Mouse (Mus musculus) lung, postnatal 0 days (tissue): ENCODE measurements around the gene Kdm4b. TPM values are rescaled to one million over a fixed set of nuclear protein-coding genes. Genes with fewer than 3 reads are reported as not detected.

Experiments used
- ATAC-seq: fragments of 200-750 bp; cut with Nextera tagmentation; 2 replicates; pipeline ENCODE4 v1.8.0; 2017; ENCODE audit warnings: moderate library complexity
- DNase-seq: peaks from one replicate; pipeline ENCODE4 v3.0.0-alpha.2; 2016; ENCODE audit warnings: low spot score
- H3K27ac ChIP-seq: fragments of 300-500 bp; sonication (generic); 2 replicates; pipeline ENCODE4 v1.5.1; 2014; ENCODE audit warnings: antibody characterized with exemption, mild to moderate bottlenecking, low read length, mixed read lengths
- H3K27me3 ChIP-seq: fragments of 300-500 bp; sonication (generic); replicated peaks from 2 replicates; pipeline ENCODE4 v1.6.1; 2014; ENCODE audit warnings: low read length, mixed read lengths; ENCODE audit not compliant: insufficient read depth
- H3K36me3 ChIP-seq: fragments of 300-500 bp; sonication (generic); 2 replicates; pipeline ENCODE4 v1.6.1; 2014; ENCODE audit warnings: low read length, mixed read lengths; ENCODE audit not compliant: insufficient read depth
- H3K4me1 ChIP-seq: fragments of 300-500 bp; sonication (generic); 2 replicates; pipeline ENCODE4 v1.6.1; 2014; ENCODE audit warnings: antibody characterized with exemption, low read depth, low read length, mixed read lengths; ENCODE audit not compliant: insufficient read depth
- H3K4me2 ChIP-seq: fragments of 300-500 bp; sonication (generic); replicated peaks from 2 replicates; pipeline ENCODE4 v1.6.1; 2014; ENCODE audit warnings: low read depth, mild to moderate bottlenecking, low read length, moderate library complexity, mixed read lengths
- H3K4me3 ChIP-seq: fragments of 300-500 bp; sonication (generic); 2 replicates; pipeline ENCODE4 v1.5.1; 2014; ENCODE audit warnings: low read depth, low read length
- H3K9ac ChIP-seq: fragments of 300-500 bp; sonication (generic); replicated peaks from 2 replicates; pipeline ENCODE4 v1.6.1; 2014; ENCODE audit warnings: low read depth, mild to moderate bottlenecking
- H3K9me3 ChIP-seq: fragments of 300-500 bp; sonication (generic); 2 replicates; pipeline ENCODE4 v1.6.1; 2016; ENCODE audit warnings: low read length, mixed read lengths
- CTCF ChIP-seq: IDR thresholded peaks from 2 replicates; pipeline ENCODE4 v1.5.1; 2016; ENCODE audit warnings: antibody characterized with exemption, mild to moderate bottlenecking
- EP300 ChIP-seq: IDR thresholded peaks from 2 replicates; pipeline ENCODE4 v1.6.1; 2016; ENCODE audit warnings: antibody characterized with exemption, mild to moderate bottlenecking, control low read depth
- WGBS: fragments of 180-500 bp; shearing (Covaris S2); extraction: QIAGEN DNeasy Blood & Tissue Kit; methylation state at CpG from one replicate; pipeline ENCODE4 v1.1.7; 2014; 5-methylcytosine and 5-hydroxymethylcytosine counted together
- polyA plus RNA-seq: library from polyadenylated mRNA; unstranded; fragments of >200 nt; fragmentation: Nextera tagmentation; extraction: Ambion mirVana; gene quantifications from 2 replicates; pipeline ENCODE4 v1.2.1, GENCODE M21; 2015

Gene Kdm4b
- polyA plus RNA-seq, 1 experiment from 2014 or later: 19.7 TPM

GRCm38 (mm10) chr17:56309191-56309945, 16.5 kb upstream of the Kdm4b start:
- Histone ChIP-seq H3K4me3 (no peak overlapping the region), H3K4me2 (no peak overlapping the region), H3K9ac (no peak overlapping the region), H3K36me3 (no peaks in the 10 kb centered on the region), H3K9me3 (no peaks in the 10 kb centered on the region), H3K27ac (no peak overlapping the region), H3K4me1 (peaks cover 14% of the 10 kb centered on the region), H3K27me3 (no peaks in the 10 kb centered on the region)
- DNase-seq: peak; percentile 46
- WGBS: 70% methylated on average over 15 of the region's 15 CpGs
- peak; percentile 37; the same call in 1 of the 2 replicates for ATAC-seq
- no peak for TF ChIP-seq EP300
- no peak for TF ChIP-seq CTCF

- Histone ChIP-seq H3K27me3 (no peaks in the 10 kb centered on the region), H3K9me3 (no peaks in the 10 kb centered on the region), H3K36me3 (no peaks in the 10 kb centered on the region), H3K4me1 (peaks cover 16% of the 10 kb centered on the region; the same call in 1 of the 2 replicates), H3K27ac (no peak overlapping the region), H3K9ac (no peak overlapping the region), H3K4me3 (no peak overlapping the region), H3K4me2 (no peak overlapping the region)
- no peak for ATAC-seq
- no peak for DNase-seq
- TF ChIP-seq EP300: no peak
- TF ChIP-seq CTCF: no peak
- WGBS: 44% methylated on average over 3 of the region's 3 CpGs
These were observed 1.4 kb upstream of the Kdm4b start for GRCm38 (mm10) chr17:56324419-56324818.

- no peak for TF ChIP-seq CTCF
- no peak for TF ChIP-seq EP300
- ATAC-seq (peak; percentile 30), DNase-seq (peak; percentile 38)
- Histone ChIP-seq H3K4me3 (peak overlapping the region; percentile 80), H3K4me2 (peak overlapping the region; percentile 91), H3K27ac (peak overlapping the region; percentile 98), H3K9me3 (no peaks in the 10 kb centered on the region), H3K36me3 (no peaks in the 10 kb centered on the region), H3K27me3 (no peaks in the 10 kb centered on the region), H3K4me1 (peaks cover 16% of the 10 kb centered on the region; the same call in 1 of the 2 replicates), H3K9ac (peak overlapping the region; percentile 83)
- WGBS: 3% methylated on average over 39 of the region's 67 CpGs
These were observed 588 bp downstream of the Kdm4b start for GRCm38 (mm10) chr17:56326153-56327147.

- ATAC-seq (no peak), DNase-seq (no peak)
- no peaks in the 10 kb centered on the region for H3K36me3 ChIP-seq
- no peak overlapping the region for H3K4me2 ChIP-seq
- H3K4me3 ChIP-seq: no peak overlapping the region
- H3K9me3 ChIP-seq: no peaks in the 10 kb centered on the region
- peaks cover 16% of the 10 kb centered on the region; the same call in 1 of the 2 replicates for H3K4me1 ChIP-seq
- TF ChIP-seq CTCF: no peak
- TF ChIP-seq EP300: no peak
- no peak overlapping the region for H3K9ac ChIP-seq
- no peak overlapping the region for H3K27ac ChIP-seq
- H3K27me3 ChIP-seq: no peaks in the 10 kb centered on the region
These were observed 3.4 kb downstream of the Kdm4b start for GRCm38 (mm10) chr17:56329267-56329666.

- Histone ChIP-seq H3K4me1 (peaks cover 13% of the 10 kb centered on the region; the same call in 1 of the 2 replicates), H3K9me3 (no peaks in the 10 kb centered on the region), H3K9ac (no peak overlapping the region), H3K27ac (no peak overlapping the region), H3K27me3 (no peaks in the 10 kb centered on the region), H3K4me3 (no peak overlapping the region), H3K4me2 (no peak overlapping the region), H3K36me3 (no peaks in the 10 kb centered on the region)
- ATAC-seq (no peak), DNase-seq (no peak)
- TF ChIP-seq CTCF (no peak), EP300 (no peak)
- 78% methylated on average over 3 of the region's 3 CpGs for WGBS
These were observed 4.5 kb downstream of the Kdm4b start for GRCm38 (mm10) chr17:56330345-56330744.

- TF ChIP-seq EP300: no peak
- TF ChIP-seq CTCF: no peak
- DNase-seq (no peak), ATAC-seq (no peak)
- Histone ChIP-seq H3K9ac (no peak overlapping the region), H3K36me3 (no peaks in the 10 kb centered on the region), H3K4me2 (no peak overlapping the region), H3K9me3 (no peaks in the 10 kb centered on the region), H3K27ac (no peak overlapping the region), H3K4me3 (no peak overlapping the region), H3K4me1 (peaks cover 12% of the 10 kb centered on the region; the same call in 1 of the 2 replicates), H3K27me3 (no peaks in the 10 kb centered on the region)
These were observed 5.4 kb downstream of the Kdm4b start for GRCm38 (mm10) chr17:56331256-56331655.
